Mouse (Mus musculus): ENCODE measurements at regions not wholly inside any gene's neighbourhood (a gene's known extent, or its start where the extent isn't known, plus 50 kb on each side); places are given as distances from the start of the nearest gene placed in this dataset.

DNA sequence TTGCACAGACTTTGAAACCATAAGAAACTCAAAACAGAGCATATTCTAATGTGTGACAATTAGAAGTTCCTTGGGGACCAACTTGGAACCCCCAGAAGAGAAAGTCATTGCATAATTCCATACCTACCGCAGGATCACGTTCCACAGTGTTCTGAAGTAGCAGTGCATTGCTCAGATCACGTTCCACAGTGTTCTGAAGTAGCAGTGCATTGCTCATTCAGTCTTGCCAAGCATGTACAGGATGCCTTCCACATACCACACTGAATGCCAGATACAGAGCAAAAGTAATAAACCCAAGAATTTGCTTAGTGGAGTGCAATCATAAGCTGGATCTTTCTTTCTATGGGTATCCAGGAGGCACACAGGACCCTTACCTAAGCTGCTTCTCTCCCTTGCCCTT, 78.4 kb upstream of the Boc start:
- no peaks in the 10 kb centered on the region for H3K36me3 ChIP-seq (ENCODE audit: control insufficient read depth, insufficient read depth, low read length)
- H3K4me3 ChIP-seq (ENCODE audit: control insufficient read depth in 1 of 2, insufficient read depth in 1 of 2, low read depth in 1 of 2, low read length in 2 of 2) = no peak overlapping the region
- H3K4me2 ChIP-seq (ENCODE audit: low read length) = no peak overlapping the region
- H3K9ac ChIP-seq (ENCODE audit: low read length) = no peak overlapping the region
- peaks cover 13% of the 10 kb centered on the region in 2 experiments for H3K4me1 ChIP-seq (ENCODE audit: control insufficient read depth in 2 of 2, insufficient read depth in 2 of 2, low read length in 2 of 2)
- 71% methylated on average over 3 of the region's 3 CpGs for WGBS
- H3K27ac ChIP-seq (replicated peaks in 1 of 2; ENCODE audit: control insufficient read depth in 1 of 2, insufficient read depth in 1 of 2, low read depth in 2 of 2, low read length in 2 of 2) = no peak overlapping the region
- no peaks in the 10 kb centered on the region for H3K27me3 ChIP-seq (ENCODE audit: control insufficient read depth, insufficient read depth, low read length)
- H3K9me3 ChIP-seq (ENCODE audit: control insufficient read depth, low read length) = no peaks in the 10 kb centered on the region
- no peak for ATAC-seq (ENCODE audit: insufficient number of reproducible peaks, insufficient read depth, low FRiP score, low read depth)

DNA sequence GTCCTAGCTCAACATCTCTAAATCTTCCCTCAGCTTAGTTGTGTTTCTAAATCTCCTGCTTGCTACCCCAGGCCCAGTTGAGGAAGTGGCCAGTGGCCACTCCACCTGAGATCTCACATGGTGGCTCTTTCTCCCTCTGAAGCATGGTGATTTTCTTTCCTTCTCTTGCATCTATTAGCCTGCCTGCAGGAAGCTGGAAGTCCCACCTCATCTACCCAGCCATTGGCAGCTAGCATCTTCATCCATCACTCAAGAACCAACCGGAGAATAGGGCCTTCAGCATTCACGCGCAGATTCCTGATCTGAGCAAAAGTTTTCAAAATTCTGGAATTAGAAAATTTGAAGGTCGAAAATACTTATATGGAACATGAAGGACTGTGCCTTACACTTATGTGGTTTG, 75.8 kb upstream of the Boc start:
- H3K27me3 ChIP-seq (ENCODE audit: control insufficient read depth, insufficient read depth, low read length) = no peaks in the 10 kb centered on the region
- H3K9ac ChIP-seq (ENCODE audit: low read length) = no peak overlapping the region
- H3K4me3 ChIP-seq (ENCODE audit: control insufficient read depth in 1 of 2, insufficient read depth in 1 of 2, low read depth in 1 of 2, low read length in 2 of 2) = no peak overlapping the region
- H3K4me2 ChIP-seq (ENCODE audit: low read length) = no peak overlapping the region
- no peak overlapping the region for H3K27ac ChIP-seq (replicated peaks in 1 of 2; ENCODE audit: control insufficient read depth in 1 of 2, insufficient read depth in 1 of 2, low read depth in 2 of 2, low read length in 2 of 2)
- no peaks in the 10 kb centered on the region for H3K36me3 ChIP-seq (ENCODE audit: control insufficient read depth, insufficient read depth, low read length)
- peaks cover 22 to 23% of the 10 kb centered on the region in 2 experiments for H3K4me1 ChIP-seq (ENCODE audit: control insufficient read depth in 2 of 2, insufficient read depth in 2 of 2, low read length in 2 of 2)
- ATAC-seq (ENCODE audit: insufficient number of reproducible peaks, insufficient read depth, low FRiP score, low read depth) = no peak
- H3K9me3 ChIP-seq (ENCODE audit: control insufficient read depth, low read length) = no peaks in the 10 kb centered on the region
- WGBS = 95% methylated on average over 4 of the region's 4 CpGs

DNA sequence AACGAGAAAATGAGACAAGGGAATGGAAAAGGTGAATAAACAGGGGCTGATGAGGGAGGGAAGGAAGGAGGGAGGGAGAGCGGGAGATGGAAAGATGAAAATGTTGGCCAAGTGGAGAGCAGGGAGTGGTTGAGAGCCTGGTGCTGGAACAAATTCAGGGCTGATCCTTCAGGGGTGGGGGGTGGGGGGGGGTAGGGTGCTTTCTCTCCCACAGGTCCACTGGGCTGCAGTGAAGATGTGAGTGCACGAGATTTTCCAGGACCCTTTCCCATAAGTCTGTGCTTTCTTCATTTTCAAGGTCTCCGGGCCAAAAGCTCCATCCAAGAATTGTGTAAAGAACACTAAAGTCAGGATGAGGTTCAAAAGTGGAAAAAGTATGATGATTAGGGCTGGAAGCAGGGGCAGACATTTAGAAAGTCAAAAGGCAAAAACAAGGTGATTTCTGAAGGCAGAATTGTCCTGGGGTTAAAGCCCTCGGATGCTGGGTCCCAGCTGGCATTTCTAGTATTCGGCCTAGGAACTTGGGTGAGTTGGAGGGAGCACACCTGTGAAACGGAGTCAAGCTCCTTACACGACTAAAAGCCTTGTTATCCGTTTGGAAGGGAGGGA, 74.5 kb upstream of the Boc start:
- H3K27ac ChIP-seq (replicated peaks in 1 of 2; ENCODE audit: control insufficient read depth in 1 of 2, insufficient read depth in 1 of 2, low read depth in 2 of 2, low read length in 2 of 2) = peak overlapping the region; percentile 75 to 82
- H3K4me1 ChIP-seq (ENCODE audit: control insufficient read depth in 2 of 2, insufficient read depth in 2 of 2, low read length in 2 of 2) = peaks cover 22 to 23% of the 10 kb centered on the region in 2 experiments
- ATAC-seq (ENCODE audit: insufficient number of reproducible peaks, insufficient read depth, low FRiP score, low read depth) = no peak
- peak overlapping the region; percentile 16; the same call in 1 of the 2 replicates for H3K9ac ChIP-seq (ENCODE audit: low read length)
- no peak overlapping the region for H3K4me3 ChIP-seq (ENCODE audit: control insufficient read depth in 1 of 2, insufficient read depth in 1 of 2, low read depth in 1 of 2, low read length in 2 of 2)
- 38% methylated on average over 9 of the region's 9 CpGs for WGBS
- peak overlapping the region; percentile 44 for H3K4me2 ChIP-seq (ENCODE audit: low read length)
- no peaks in the 10 kb centered on the region for H3K36me3 ChIP-seq (ENCODE audit: control insufficient read depth, insufficient read depth, low read length)
- H3K9me3 ChIP-seq (ENCODE audit: control insufficient read depth, low read length) = no peaks in the 10 kb centered on the region
- no peaks in the 10 kb centered on the region for H3K27me3 ChIP-seq (ENCODE audit: control insufficient read depth, insufficient read depth, low read length)

DNA sequence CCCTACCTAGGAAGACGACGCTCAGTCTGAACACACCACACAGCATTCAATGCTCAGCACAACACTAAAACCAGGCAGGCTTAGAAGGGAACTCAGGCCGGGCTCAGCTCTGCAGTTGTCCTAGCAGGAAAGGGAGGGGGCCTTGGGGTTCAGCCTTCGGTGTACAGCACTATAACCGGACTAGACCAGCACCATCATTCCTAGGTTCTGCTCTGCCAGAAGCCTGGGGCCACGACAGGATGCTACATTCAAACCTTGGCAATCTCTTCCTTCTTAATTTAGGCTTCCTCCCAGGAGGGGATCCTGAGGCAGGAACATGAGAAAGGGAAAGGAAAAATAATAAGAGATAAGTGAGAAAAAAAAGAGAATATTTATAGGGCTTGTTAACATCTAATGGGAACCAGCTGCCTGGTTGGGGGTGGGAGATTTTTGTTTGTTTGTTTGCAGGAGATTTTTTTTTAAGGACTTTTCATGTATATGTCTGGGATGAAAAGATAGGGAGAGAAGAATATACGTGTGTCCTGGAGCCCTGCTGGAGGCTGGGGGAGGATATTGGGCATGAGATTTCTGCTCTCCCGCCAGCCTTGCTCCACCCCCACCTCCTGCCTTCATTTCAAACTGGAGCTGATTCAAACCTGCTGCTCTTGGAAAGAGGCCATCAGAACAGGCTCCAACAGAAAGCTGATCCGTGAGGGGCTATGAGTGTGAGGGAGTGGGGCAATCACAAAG, 73.8 kb upstream of the Boc start:
- Histone ChIP-seq H3K36me3 (ENCODE audit: control insufficient read depth, insufficient read depth, low read length) (no peaks in the 10 kb centered on the region), H3K4me1 (ENCODE audit: control insufficient read depth in 2 of 2, insufficient read depth in 2 of 2, low read length in 2 of 2) (peaks cover 22 to 23% of the 10 kb centered on the region in 2 experiments), H3K27me3 (ENCODE audit: control insufficient read depth, insufficient read depth, low read length) (no peaks in the 10 kb centered on the region), H3K9me3 (ENCODE audit: control insufficient read depth, low read length) (no peaks in the 10 kb centered on the region), H3K9ac (ENCODE audit: low read length) (no peak overlapping the region; the same call in 1 of the 2 replicates), H3K4me2 (ENCODE audit: low read length) (peak overlapping the region; percentile 44), H3K4me3 (ENCODE audit: control insufficient read depth in 1 of 2, insufficient read depth in 1 of 2, low read depth in 1 of 2, low read length in 2 of 2) (no peak overlapping the region), H3K27ac (replicated peaks in 1 of 2; ENCODE audit: control insufficient read depth in 1 of 2, insufficient read depth in 1 of 2, low read depth in 2 of 2, low read length in 2 of 2) (peak overlapping the region; percentile 75)
- WGBS = 26% methylated on average over 9 of the region's 9 CpGs
- ATAC-seq (ENCODE audit: insufficient number of reproducible peaks, insufficient read depth, low FRiP score, low read depth) = peak; percentile 78

DNA sequence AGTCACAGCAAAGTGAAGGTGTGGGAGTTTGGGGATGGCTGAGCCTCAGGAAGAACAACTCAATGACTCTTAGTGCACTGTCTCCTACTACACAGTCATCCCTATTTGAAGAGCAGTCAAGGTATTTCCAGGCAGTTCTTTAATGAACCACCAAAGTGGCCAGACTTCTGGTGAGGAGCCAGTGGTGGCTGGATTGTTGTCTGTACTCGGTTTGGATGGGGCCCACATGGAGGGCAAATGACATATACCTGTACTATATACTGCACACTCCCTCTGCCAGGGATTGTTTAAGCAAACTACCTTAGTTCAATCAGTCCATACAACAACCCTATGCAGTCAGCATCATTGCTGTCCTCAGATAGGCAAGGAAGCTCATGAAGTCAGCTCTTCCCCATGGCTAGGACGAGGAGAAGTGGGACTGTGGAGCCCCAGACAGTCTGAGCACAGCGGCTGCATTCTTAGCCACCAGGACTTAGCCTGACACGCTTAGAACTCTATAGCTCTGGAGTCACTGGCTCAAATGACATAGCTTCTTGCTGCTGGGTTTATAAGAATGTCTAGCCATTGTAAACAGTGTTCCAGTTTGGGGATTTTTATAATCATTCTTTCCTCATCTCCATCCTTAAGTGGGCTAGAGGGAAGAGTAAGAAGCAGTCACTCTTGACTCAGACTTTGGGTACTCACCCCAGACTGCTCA, 72.8 kb upstream of the Boc start:
- no peak for ATAC-seq (ENCODE audit: insufficient number of reproducible peaks, insufficient read depth, low FRiP score, low read depth)
- Histone ChIP-seq H3K36me3 (ENCODE audit: control insufficient read depth, insufficient read depth, low read length) (no peaks in the 10 kb centered on the region), H3K9ac (ENCODE audit: low read length) (no peak overlapping the region), H3K9me3 (ENCODE audit: control insufficient read depth, low read length) (no peaks in the 10 kb centered on the region), H3K4me3 (ENCODE audit: control insufficient read depth in 1 of 2, insufficient read depth in 1 of 2, low read depth in 1 of 2, low read length in 2 of 2) (no peak overlapping the region), H3K4me1 (ENCODE audit: control insufficient read depth in 2 of 2, insufficient read depth in 2 of 2, low read length in 2 of 2) (peaks cover 22 to 23% of the 10 kb centered on the region in 2 experiments), H3K27me3 (ENCODE audit: control insufficient read depth, insufficient read depth, low read length) (no peaks in the 10 kb centered on the region), H3K4me2 (ENCODE audit: low read length) (no peak overlapping the region), H3K27ac (replicated peaks in 1 of 2; ENCODE audit: control insufficient read depth in 1 of 2, insufficient read depth in 1 of 2, low read depth in 2 of 2, low read length in 2 of 2) (peak overlapping the region; percentile 61 to 75; a peak in 3 of 4 replicates)
- WGBS = 62% methylated on average over 4 of the region's 4 CpGs

DNA sequence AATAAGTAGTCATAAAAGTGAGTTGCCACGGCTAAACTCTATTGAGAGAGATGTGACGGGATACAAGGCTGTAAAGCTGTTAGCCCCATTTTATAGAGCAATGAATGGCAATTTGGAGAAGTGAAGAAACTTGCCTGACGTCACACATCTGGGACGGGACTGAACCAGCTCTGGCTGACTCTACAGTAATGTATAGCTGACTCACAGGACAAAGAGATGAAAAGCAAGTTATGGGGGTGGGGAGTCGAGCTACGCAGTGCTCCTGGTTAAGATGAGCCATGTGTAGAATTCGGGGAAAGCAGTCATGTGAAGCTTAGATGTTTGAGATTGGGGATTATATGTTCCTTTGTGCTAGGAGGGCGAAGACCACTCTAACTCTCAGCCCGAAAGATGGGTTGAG, 72.2 kb upstream of the Boc start:
- WGBS = 79% methylated on average over 9 of the region's 9 CpGs
- H3K9me3 ChIP-seq (ENCODE audit: control insufficient read depth, low read length) = no peaks in the 10 kb centered on the region
- no peaks in the 10 kb centered on the region for H3K36me3 ChIP-seq (ENCODE audit: control insufficient read depth, insufficient read depth, low read length)
- H3K9ac ChIP-seq (ENCODE audit: low read length) = no peak overlapping the region
- no peak for ATAC-seq (ENCODE audit: insufficient number of reproducible peaks, insufficient read depth, low FRiP score, low read depth)
- H3K4me2 ChIP-seq (ENCODE audit: low read length) = no peak overlapping the region
- peaks cover 22 to 23% of the 10 kb centered on the region in 2 experiments for H3K4me1 ChIP-seq (ENCODE audit: control insufficient read depth in 2 of 2, insufficient read depth in 2 of 2, low read length in 2 of 2)
- H3K27me3 ChIP-seq (ENCODE audit: control insufficient read depth, insufficient read depth, low read length) = no peaks in the 10 kb centered on the region
- no peak overlapping the region for H3K4me3 ChIP-seq (ENCODE audit: control insufficient read depth in 1 of 2, insufficient read depth in 1 of 2, low read depth in 1 of 2, low read length in 2 of 2)
- no peak overlapping the region for H3K27ac ChIP-seq (replicated peaks in 1 of 2; ENCODE audit: control insufficient read depth in 1 of 2, insufficient read depth in 1 of 2, low read depth in 2 of 2, low read length in 2 of 2)

DNA sequence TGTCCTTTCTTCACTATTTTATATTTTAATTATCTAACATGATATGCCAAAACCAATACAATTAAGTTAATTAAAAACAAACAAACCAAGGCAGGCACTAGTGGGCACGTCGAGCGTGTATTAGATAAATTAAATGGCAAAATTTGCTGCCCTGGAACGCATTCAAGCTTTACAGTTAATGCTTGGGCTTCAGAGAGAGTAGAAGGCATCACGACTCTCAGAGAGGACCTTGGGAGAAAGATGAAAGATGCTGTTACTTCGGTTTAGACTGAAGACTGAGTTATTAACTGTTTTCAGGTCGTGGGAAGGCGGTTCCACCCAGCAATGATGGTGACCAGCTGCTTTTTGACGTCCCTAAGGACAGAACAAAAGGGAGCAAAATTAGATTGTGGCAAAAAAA, 71.7 kb upstream of the Boc start:
- no peak overlapping the region for H3K4me2 ChIP-seq (ENCODE audit: low read length)
- H3K9ac ChIP-seq (ENCODE audit: low read length) = no peak overlapping the region
- no peaks in the 10 kb centered on the region for H3K9me3 ChIP-seq (ENCODE audit: control insufficient read depth, low read length)
- H3K4me3 ChIP-seq (ENCODE audit: control insufficient read depth in 1 of 2, insufficient read depth in 1 of 2, low read depth in 1 of 2, low read length in 2 of 2) = no peak overlapping the region
- H3K27me3 ChIP-seq (ENCODE audit: control insufficient read depth, insufficient read depth, low read length) = no peaks in the 10 kb centered on the region
- 74% methylated on average over 9 of the region's 9 CpGs for WGBS
- H3K4me1 ChIP-seq (ENCODE audit: control insufficient read depth in 2 of 2, insufficient read depth in 2 of 2, low read length in 2 of 2) = peaks cover 22 to 23% of the 10 kb centered on the region in 2 experiments
- H3K36me3 ChIP-seq (ENCODE audit: control insufficient read depth, insufficient read depth, low read length) = no peaks in the 10 kb centered on the region
- no peak for ATAC-seq (ENCODE audit: insufficient number of reproducible peaks, insufficient read depth, low FRiP score, low read depth)
- H3K27ac ChIP-seq (replicated peaks in 1 of 2; ENCODE audit: control insufficient read depth in 1 of 2, insufficient read depth in 1 of 2, low read depth in 2 of 2, low read length in 2 of 2) = no peak overlapping the region

Measured in heart, embryonic 14.5 days (tissue).